Mouse (Mus musculus) forelimb bud, embryonic 11.5 days (tissue): ENCODE measurements around the gene Mterf4.
A peak's percentile ranks its signal among the peaks of the same experiment; 100 is the strongest.

Experiments
- DNase-seq: peaks from one replicate; pipeline ENCODE4 v3.0.0-alpha.2; 2012; ENCODE audit warnings: low read depth, low spot score

The Mterf4 gene

GRCm38 (mm10) chr1:93268246-93268645, 37.5 kb downstream of the Mterf4 start:
- DNase-seq = no peak

- DNase-seq = peak; percentile 43
These were observed 38.5 kb downstream of the Mterf4 start for GRCm38 (mm10) chr1:93267207-93267606.

- no peak for DNase-seq
These were observed 48.2 kb downstream of the Mterf4 start for GRCm38 (mm10) chr1:93257560-93257959.

- DNase-seq = no peak
These were observed 50.0 kb downstream of the Mterf4 start for GRCm38 (mm10) chr1:93255761-93256160.

DNA sequence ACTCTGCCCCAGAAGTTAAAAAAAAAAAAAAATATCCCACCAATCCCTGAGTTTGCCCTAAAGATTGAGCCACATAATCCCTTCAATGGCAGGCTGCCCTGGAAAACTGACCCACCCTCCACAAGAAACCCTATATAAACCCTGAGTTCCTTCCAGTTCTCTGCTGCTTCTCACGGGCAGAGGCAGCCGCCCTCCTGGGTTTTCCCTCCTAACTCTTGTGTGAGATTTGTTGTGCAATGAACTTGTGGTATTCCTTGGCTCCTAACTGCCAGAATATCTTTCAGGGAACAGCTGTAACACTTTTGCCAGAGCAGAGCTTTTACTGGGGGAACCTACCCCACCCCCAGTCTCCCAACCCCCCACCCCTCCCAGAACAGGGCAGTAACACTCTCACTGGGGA, 53.1 kb downstream of the Mterf4 start:
- DNase-seq = no peak
